Mouse (Mus musculus): ENCODE results near the gene Zkscan5. TPM values are rescaled to one million over a fixed set of nuclear protein-coding genes. Genes with fewer than 3 reads are reported as not detected.

Zkscan5 gene
- polyA plus RNA-seq, 1 experiment: 3.6 TPM

GRCm38 (mm10) chr5:145214679-145215078, 10.3 kb downstream of the Zkscan5 start:
- no peak overlapping the region for H3K4me3 ChIP-seq (ENCODE audit: insufficient read depth, poor library complexity, severe bottlenecking)
- TF ChIP-seq USF1 (IDR thresholded peaks at IDR 0.05; ENCODE audit: low read depth) (no peak), FOSL1 (IDR thresholded peaks at IDR 0.05; ENCODE audit: insufficient read depth, low read length, poor library complexity, severe bottlenecking) (no peak), CTCF (IDR thresholded peaks at IDR 0.05; ENCODE audit: control insufficient read depth, insufficient read depth, insufficient read length) (no peak), MYOD1 (IDR thresholded peaks at IDR 0.05; ENCODE audit: control insufficient read depth, insufficient read length, low read depth) (no peak), MYOG (IDR thresholded peaks at IDR 0.05; ENCODE audit: control insufficient read depth, extremely low read depth, insufficient read length) (no peak), CEBPB (IDR thresholded peaks at IDR 0.05; ENCODE audit: low read depth) (no peak), MAX (IDR thresholded peaks at IDR 0.05) (no peak)
- no peaks in the 10 kb centered on the region for H3K27me3 ChIP-seq (ENCODE audit: control insufficient read depth, insufficient read depth, insufficient read length)
- peaks cover 1% of the 10 kb centered on the region for H3K79me3 ChIP-seq (ENCODE audit: low read depth)
- H3K79me2 ChIP-seq (ENCODE audit: control insufficient read depth, insufficient read depth): no peaks in the 10 kb centered on the region
- no peak overlapping the region for H3ac ChIP-seq (ENCODE audit: control insufficient read depth, insufficient read length, low read depth)
- H3K36me3 ChIP-seq (ENCODE audit: control insufficient read depth, insufficient read depth): no peaks in the 10 kb centered on the region

- H3K79me2 ChIP-seq (ENCODE audit: control insufficient read depth, insufficient read depth): no peaks in the 10 kb centered on the region
- no peaks in the 10 kb centered on the region for H3K27me3 ChIP-seq (ENCODE audit: control insufficient read depth, insufficient read depth, insufficient read length)
- TF ChIP-seq USF1 (IDR thresholded peaks at IDR 0.05; ENCODE audit: low read depth) (no peak), MAX (IDR thresholded peaks at IDR 0.05) (no peak), CEBPB (IDR thresholded peaks at IDR 0.05; ENCODE audit: low read depth) (no peak), FOSL1 (IDR thresholded peaks at IDR 0.05; ENCODE audit: insufficient read depth, low read length, poor library complexity, severe bottlenecking) (no peak), CTCF (IDR thresholded peaks at IDR 0.05; ENCODE audit: control insufficient read depth, insufficient read depth, insufficient read length) (no peak), MYOD1 (IDR thresholded peaks at IDR 0.05; ENCODE audit: control insufficient read depth, insufficient read length, low read depth) (no peak), MYOG (IDR thresholded peaks at IDR 0.05; ENCODE audit: control insufficient read depth, extremely low read depth, insufficient read length) (no peak)
- no peak overlapping the region for H3ac ChIP-seq (ENCODE audit: control insufficient read depth, insufficient read length, low read depth)
- H3K36me3 ChIP-seq (ENCODE audit: control insufficient read depth, insufficient read depth): peaks cover 4% of the 10 kb centered on the region
- H3K4me3 ChIP-seq (ENCODE audit: insufficient read depth, poor library complexity, severe bottlenecking): no peak overlapping the region
- no peaks in the 10 kb centered on the region for H3K79me3 ChIP-seq (ENCODE audit: low read depth)
These were observed 13.4 kb downstream of the Zkscan5 start for GRCm38 (mm10) chr5:145217746-145218145.

GRCm38 (mm10) chr5:145218206-145218605, 13.8 kb downstream of the Zkscan5 start:
- Histone ChIP-seq H3K4me3 (ENCODE audit: insufficient read depth, poor library complexity, severe bottlenecking) (no peak overlapping the region), H3K27me3 (ENCODE audit: control insufficient read depth, insufficient read depth, insufficient read length) (no peaks in the 10 kb centered on the region), H3ac (ENCODE audit: control insufficient read depth, insufficient read length, low read depth) (no peak overlapping the region), H3K79me2 (ENCODE audit: control insufficient read depth, insufficient read depth) (no peaks in the 10 kb centered on the region), H3K36me3 (ENCODE audit: control insufficient read depth, insufficient read depth) (peaks cover 4% of the 10 kb centered on the region), H3K79me3 (ENCODE audit: low read depth) (no peaks in the 10 kb centered on the region)
- TF ChIP-seq CTCF (IDR thresholded peaks at IDR 0.05; ENCODE audit: control insufficient read depth, insufficient read depth, insufficient read length) (no peak), CEBPB (IDR thresholded peaks at IDR 0.05; ENCODE audit: low read depth) (no peak), MYOG (IDR thresholded peaks at IDR 0.05; ENCODE audit: control insufficient read depth, extremely low read depth, insufficient read length) (no peak), USF1 (IDR thresholded peaks at IDR 0.05; ENCODE audit: low read depth) (no peak), MAX (IDR thresholded peaks at IDR 0.05) (no peak), MYOD1 (IDR thresholded peaks at IDR 0.05; ENCODE audit: control insufficient read depth, insufficient read length, low read depth) (no peak), FOSL1 (IDR thresholded peaks at IDR 0.05; ENCODE audit: insufficient read depth, low read length, poor library complexity, severe bottlenecking) (no peak)

- Histone ChIP-seq H3K79me2 (ENCODE audit: control insufficient read depth, insufficient read depth) (no peaks in the 10 kb centered on the region), H3K79me3 (ENCODE audit: low read depth) (no peaks in the 10 kb centered on the region), H3K4me3 (ENCODE audit: insufficient read depth, poor library complexity, severe bottlenecking) (no peak overlapping the region), H3ac (ENCODE audit: control insufficient read depth, insufficient read length, low read depth) (no peak overlapping the region), H3K27me3 (ENCODE audit: control insufficient read depth, insufficient read depth, insufficient read length) (no peaks in the 10 kb centered on the region), H3K36me3 (ENCODE audit: control insufficient read depth, insufficient read depth) (peaks cover 4% of the 10 kb centered on the region)
- TF ChIP-seq MYOD1 (IDR thresholded peaks at IDR 0.05; ENCODE audit: control insufficient read depth, insufficient read length, low read depth): no peak
- TF ChIP-seq CEBPB (IDR thresholded peaks at IDR 0.05; ENCODE audit: low read depth): no peak
- no peak for TF ChIP-seq USF1 (IDR thresholded peaks at IDR 0.05; ENCODE audit: low read depth)
- TF ChIP-seq MAX (IDR thresholded peaks at IDR 0.05): no peak
- TF ChIP-seq FOSL1 (IDR thresholded peaks at IDR 0.05; ENCODE audit: insufficient read depth, low read length, poor library complexity, severe bottlenecking): no peak
- TF ChIP-seq CTCF (IDR thresholded peaks at IDR 0.05; ENCODE audit: control insufficient read depth, insufficient read depth, insufficient read length): no peak
- no peak for TF ChIP-seq MYOG (IDR thresholded peaks at IDR 0.05; ENCODE audit: control insufficient read depth, extremely low read depth, insufficient read length)
These were observed 14.3 kb downstream of the Zkscan5 start for GRCm38 (mm10) chr5:145218671-145219070.

GRCm38 (mm10) chr5:145219981-145220380, 15.6 kb downstream of the Zkscan5 start:
- Histone ChIP-seq H3K4me3 (ENCODE audit: insufficient read depth, poor library complexity, severe bottlenecking) (no peak overlapping the region), H3K36me3 (ENCODE audit: control insufficient read depth, insufficient read depth) (peaks cover 4% of the 10 kb centered on the region), H3K79me3 (ENCODE audit: low read depth) (no peaks in the 10 kb centered on the region), H3K27me3 (ENCODE audit: control insufficient read depth, insufficient read depth, insufficient read length) (no peaks in the 10 kb centered on the region), H3ac (ENCODE audit: control insufficient read depth, insufficient read length, low read depth) (no peak overlapping the region), H3K79me2 (ENCODE audit: control insufficient read depth, insufficient read depth) (no peaks in the 10 kb centered on the region)
- TF ChIP-seq USF1 (IDR thresholded peaks at IDR 0.05; ENCODE audit: low read depth): no peak
- TF ChIP-seq CTCF (IDR thresholded peaks at IDR 0.05; ENCODE audit: control insufficient read depth, insufficient read depth, insufficient read length): no peak
- TF ChIP-seq CEBPB (IDR thresholded peaks at IDR 0.05; ENCODE audit: low read depth): no peak
- TF ChIP-seq MYOD1 (IDR thresholded peaks at IDR 0.05; ENCODE audit: control insufficient read depth, insufficient read length, low read depth): no peak

GRCm38 (mm10) chr5:145222840-145223239, 18.5 kb downstream of the Zkscan5 start:
- peaks cover 4% of the 10 kb centered on the region for H3K36me3 ChIP-seq (ENCODE audit: control insufficient read depth, insufficient read depth)
- no peak overlapping the region for H3K4me3 ChIP-seq (ENCODE audit: insufficient read depth, poor library complexity, severe bottlenecking)
- TF ChIP-seq CEBPB (IDR thresholded peaks at IDR 0.05; ENCODE audit: low read depth) (no peak), MYOD1 (IDR thresholded peaks at IDR 0.05; ENCODE audit: control insufficient read depth, insufficient read length, low read depth) (no peak), USF1 (IDR thresholded peaks at IDR 0.05; ENCODE audit: low read depth) (no peak)
- H3K79me3 ChIP-seq (ENCODE audit: low read depth): no peaks in the 10 kb centered on the region
- no peaks in the 10 kb centered on the region for H3K79me2 ChIP-seq (ENCODE audit: control insufficient read depth, insufficient read depth)
- H3K27me3 ChIP-seq (ENCODE audit: control insufficient read depth, insufficient read depth, insufficient read length): no peaks in the 10 kb centered on the region
- H3ac ChIP-seq (ENCODE audit: control insufficient read depth, insufficient read length, low read depth): no peak overlapping the region

All from C2C12 (cell line).